Mouse (Mus musculus) lung, embryonic 15.5 days (tissue): Measurements from ENCODE around the gene Gnpat. TPM values are rescaled to one million over a fixed set of nuclear protein-coding genes. Genes with fewer than 3 reads are reported as not detected.

Experiments used
- ATAC-seq: fragments of 200-750 bp; cut with Nextera tagmentation; 2 replicates; pipeline ENCODE4 v1.8.0; 2017; ENCODE audit warnings: moderate number of reproducible peaks, borderline replicate concordance; ENCODE audit not compliant: low FRiP score, low TSS enrichment; ENCODE audit errors: extremely low read depth
- H3K27ac ChIP-seq: fragments of 300-500 bp; sonication (generic); 2 replicates; pipeline ENCODE4 v1.5.1; 2015; ENCODE audit warnings: moderate library complexity, mild to moderate bottlenecking, inconsistent platforms
- H3K27me3 ChIP-seq: fragments of 300-500 bp; sonication (generic); 2 replicates; pipeline ENCODE4 v1.6.1; 2015; ENCODE audit warnings: inconsistent platforms
- H3K36me3 ChIP-seq: fragments of 300-500 bp; sonication (generic); 2 replicates; pipeline ENCODE4 v1.6.1; 2015; ENCODE audit warnings: inconsistent platforms
- H3K4me1 ChIP-seq: fragments of 300-500 bp; sonication (generic); 2 replicates; pipeline ENCODE4 v1.6.1; 2015; ENCODE audit warnings: inconsistent platforms
- H3K4me2 ChIP-seq: fragments of 300-500 bp; sonication (generic); 2 replicates; pipeline ENCODE4 v1.6.1; 2015; ENCODE audit warnings: inconsistent platforms, mild to moderate bottlenecking, moderate library complexity
- H3K4me3 ChIP-seq: fragments of 300-500 bp; sonication (generic); 2 replicates; pipeline ENCODE4 v1.5.1; 2015; ENCODE audit warnings: mild to moderate bottlenecking, inconsistent platforms
- H3K9ac ChIP-seq: fragments of 300-500 bp; sonication (generic); 2 replicates; pipeline ENCODE4 v1.6.1; 2015; ENCODE audit warnings: inconsistent platforms
- H3K9me3 ChIP-seq: fragments of 300-500 bp; sonication (generic); 2 replicates; pipeline ENCODE4 v1.6.1; 2016; ENCODE audit warnings: inconsistent platforms
- WGBS: fragments of 180-500 bp; shearing (Covaris S2); methylation state at CpG from one replicate; pipeline ENCODE4 v1.1.7; 2015; 5-methylcytosine and 5-hydroxymethylcytosine counted together
- polyA plus RNA-seq: library from polyadenylated mRNA; unstranded; fragments of >200 nt; fragmentation: Nextera tagmentation; extraction: Ambion mirVana; gene quantifications from 2 replicates; pipeline ENCODE4 v1.2.1, GENCODE M21; 2015

Gnpat gene
- polyA plus RNA-seq: 93.6 and 99.0 TPM in 2 replicates

GRCm38 (mm10) chr8:124862321-124863162 is at the start of gene Gnpat, which contains the start of gene 2810004N23Rik:
TSS of gene Gnpat (plus strand) at chr8:124863033.
TSS of gene 2810004N23Rik (minus strand) at chr8:124863120.
- H3K9me3 ChIP-seq: no peaks in the 10 kb centered on the region
- H3K4me1 ChIP-seq: peaks cover 22% of the 10 kb centered on the region
- H3K27ac ChIP-seq: peak within 1 kb of the TSS; percentile 93
- H3K27me3 ChIP-seq: no peaks in the 10 kb centered on the region
- H3K36me3 ChIP-seq: peaks cover 28% of the 10 kb centered on the region
- H3K9ac ChIP-seq: peak within 1 kb of the TSS; percentile 90
- under 1% methylated on average over 54 of the region's 55 CpGs for WGBS
- ATAC-seq: peak; percentile 96
- peak within 1 kb of the TSS; percentile 75 for H3K4me3 ChIP-seq
- H3K4me2 ChIP-seq: peak within 1 kb of the TSS; percentile 61

- no peak for ATAC-seq
Measured at GRCm38 (mm10) chr8:124813326-124813725, 49.5 kb upstream of the Gnpat start.

GRCm38 (mm10) chr8:124815870-124816269 is 47.0 kb upstream of the Gnpat start:
- H3K4me1 ChIP-seq: 0 out of 2 replicates have a peak, but pooled peaks cover 5% of the 10 kb centered on the region
- no peaks in the 10 kb centered on the region for H3K27me3 ChIP-seq
- no peak overlapping the region for H3K4me3 ChIP-seq
- 83% methylated on average over 12 of the region's 12 CpGs for whole genome bisulfite sequencing
- no peak for ATAC-seq
- no peak overlapping the region for H3K27ac ChIP-seq
- H3K36me3 ChIP-seq: no peaks in the 10 kb centered on the region
- H3K9ac ChIP-seq: no peak overlapping the region
- 0 out of 2 replicates have a peak, but pooled peaks cover 3% of the 10 kb centered on the region for H3K9me3 ChIP-seq
- no peak overlapping the region for H3K4me2 ChIP-seq

More at GRCm38 (mm10) chr8:124813326-124813725, 49.5 kb upstream of the Gnpat start:
- Histone ChIP-seq H3K27me3 (no peaks in the 10 kb centered on the region), H3K36me3 (no peaks in the 10 kb centered on the region), H3K27ac (no peak overlapping the region), H3K9ac (no peak overlapping the region), H3K9me3 (0 out of 2 replicates have a peak, but pooled peaks cover 3% of the 10 kb centered on the region), H3K4me2 (no peak overlapping the region), H3K4me3 (no peak overlapping the region), H3K4me1 (no peaks in the 10 kb centered on the region)
- 85% methylated on average over 4 of the region's 4 CpGs for WGBS

- Histone ChIP-seq H3K9ac (no peak overlapping the region), H3K9me3 (0 out of 2 replicates have a peak, but pooled peaks cover 3% of the 10 kb centered on the region)
- WGBS: 91% methylated on average over 11 of the region's 11 CpGs
Measured at GRCm38 (mm10) chr8:124816866-124817265, 46.0 kb upstream of the Gnpat start.

GRCm38 (mm10) chr8:124817361-124817760 is 45.5 kb upstream of the Gnpat start:
- H3K27ac ChIP-seq: no peak overlapping the region
- no peak for ATAC-seq
- no peak overlapping the region for H3K4me2 ChIP-seq
- H3K4me3 ChIP-seq: no peak overlapping the region
- H3K9ac ChIP-seq: no peak overlapping the region
- H3K36me3 ChIP-seq: no peaks in the 10 kb centered on the region
- 76% methylated on average over 3 of the region's 3 CpGs for WGBS
- 0 out of 2 replicates have a peak, but pooled peaks cover 5% of the 10 kb centered on the region for H3K4me1 ChIP-seq
- H3K27me3 ChIP-seq: no peaks in the 10 kb centered on the region
- H3K9me3 ChIP-seq: 0 out of 2 replicates have a peak, but pooled peaks cover 3% of the 10 kb centered on the region

More at GRCm38 (mm10) chr8:124816866-124817265, 46.0 kb upstream of the Gnpat start:
- Histone ChIP-seq H3K27me3 (no peaks in the 10 kb centered on the region), H3K4me1 (0 out of 2 replicates have a peak, but pooled peaks cover 5% of the 10 kb centered on the region), H3K27ac (no peak overlapping the region), H3K36me3 (no peaks in the 10 kb centered on the region), H3K4me2 (no peak overlapping the region), H3K4me3 (no peak overlapping the region)
- no peak for ATAC-seq

- 0 out of 2 replicates have a peak, but pooled peaks have one; percentile 30 for ATAC-seq
- H3K4me1 ChIP-seq: 0 out of 2 replicates have a peak, but pooled peaks cover 5% of the 10 kb centered on the region
- H3K9ac ChIP-seq: no peak overlapping the region
- H3K27ac ChIP-seq: peak overlapping the region; percentile 36; the same call in 1 of the 2 replicates
- H3K4me3 ChIP-seq: no peak overlapping the region
- H3K36me3 ChIP-seq: no peaks in the 10 kb centered on the region
- WGBS: 35% methylated on average over 6 of the region's 6 CpGs
- no peaks in the 10 kb centered on the region for H3K27me3 ChIP-seq
- no peak overlapping the region for H3K4me2 ChIP-seq
- H3K9me3 ChIP-seq: 0 out of 2 replicates have a peak, but pooled peaks cover 3% of the 10 kb centered on the region
Measured at GRCm38 (mm10) chr8:124819612-124820115, 43.2 kb upstream of the Gnpat start.

- 21% methylated on average over 11 of the region's 11 CpGs for WGBS
- Histone ChIP-seq H3K9me3 (0 out of 2 replicates have a peak, but pooled peaks cover 3% of the 10 kb centered on the region), H3K27me3 (no peaks in the 10 kb centered on the region), H3K36me3 (no peaks in the 10 kb centered on the region), H3K4me1 (0 out of 2 replicates have a peak, but pooled peaks cover 5% of the 10 kb centered on the region), H3K4me2 (no peak overlapping the region), H3K9ac (no peak overlapping the region), H3K4me3 (no peak overlapping the region), H3K27ac (0 out of 2 replicates have a peak overlapping the region, but pooled peaks have one; percentile 36)
- no peak for ATAC-seq
Measured at GRCm38 (mm10) chr8:124820125-124820524, 42.7 kb upstream of the Gnpat start.

GRCm38 (mm10) chr8:124823497-124823896 is 39.3 kb upstream of the Gnpat start:
- no peak overlapping the region for H3K4me2 ChIP-seq
- 80% methylated on average over 6 of the region's 6 CpGs for WGBS
- ATAC-seq: no peak

GRCm38 (mm10) chr8:124826658-124827057 is 36.2 kb upstream of the Gnpat start:
- no peak overlapping the region for H3K27ac ChIP-seq
- H3K4me3 ChIP-seq: no peak overlapping the region
- 32% methylated on average over 7 of the region's 7 CpGs for WGBS
- no peak overlapping the region for H3K9ac ChIP-seq
- H3K27me3 ChIP-seq: peaks cover 3% of the 10 kb centered on the region; the same call in 1 of the 2 replicates
- no peaks in the 10 kb centered on the region for H3K9me3 ChIP-seq
- H3K4me1 ChIP-seq: no peaks in the 10 kb centered on the region
- ATAC-seq: no peak
- no peak overlapping the region for H3K4me2 ChIP-seq
- H3K36me3 ChIP-seq: no peaks in the 10 kb centered on the region

More at GRCm38 (mm10) chr8:124823497-124823896, 39.3 kb upstream of the Gnpat start:
- H3K27ac ChIP-seq: no peak overlapping the region
- H3K36me3 ChIP-seq: no peaks in the 10 kb centered on the region
- 0 out of 2 replicates have a peak, but pooled peaks cover 5% of the 10 kb centered on the region for H3K4me1 ChIP-seq
- H3K9me3 ChIP-seq: no peaks in the 10 kb centered on the region
- H3K4me3 ChIP-seq: no peak overlapping the region
- H3K9ac ChIP-seq: no peak overlapping the region
- peaks cover 3% of the 10 kb centered on the region; the same call in 1 of the 2 replicates for H3K27me3 ChIP-seq

GRCm38 (mm10) chr8:124827387-124827786 is 35.4 kb upstream of the Gnpat start:
- H3K4me3 ChIP-seq: no peak overlapping the region
- H3K27me3 ChIP-seq: peaks cover 3% of the 10 kb centered on the region; the same call in 1 of the 2 replicates
- H3K36me3 ChIP-seq: no peaks in the 10 kb centered on the region
- H3K4me2 ChIP-seq: no peak overlapping the region
- no peak for ATAC-seq
- H3K9ac ChIP-seq: no peak overlapping the region
- H3K9me3 ChIP-seq: no peaks in the 10 kb centered on the region
- WGBS: 2% methylated on average over 5 of the region's 5 CpGs
- no peaks in the 10 kb centered on the region for H3K4me1 ChIP-seq
- H3K27ac ChIP-seq: no peak overlapping the region

GRCm38 (mm10) chr8:124828561-124829240 is 34.1 kb upstream of the Gnpat start:
- Histone ChIP-seq H3K4me2 (no peak overlapping the region), H3K27me3 (peaks cover 3% of the 10 kb centered on the region; the same call in 1 of the 2 replicates), H3K36me3 (no peaks in the 10 kb centered on the region), H3K4me1 (peaks cover 3% of the 10 kb centered on the region; the same call in 1 of the 2 replicates), H3K4me3 (no peak overlapping the region), H3K9ac (no peak overlapping the region), H3K9me3 (no peaks in the 10 kb centered on the region), H3K27ac (no peak overlapping the region)
- ATAC-seq: no peak
- 81% methylated on average over 24 of the region's 24 CpGs for WGBS
